Mouse (Mus musculus) kidney, postnatal 14 days (tissue): ENCODE measurements around the gene Csf1.

Experiments
- DNase-seq: peaks from one replicate; pipeline ENCODE4 v3.0.0; 2022; ENCODE audit warnings: mixed read lengths

Gene Csf1

GRCm38 (mm10) chr3:107759929-107760581 lies at the start of gene Csf1:
Gene Csf1 (minus strand): TSS chr3:107760469.
- DNase-seq: peak; percentile 89

GRCm38 (mm10) chr3:107808013-107808750 lies 47.9 kb upstream of the Csf1 start:
- DNase-seq: peak; percentile 65

GRCm38 (mm10) chr3:107807386-107807974 lies 47.2 kb upstream of the Csf1 start:
- peak; percentile 30 for DNase-seq

GRCm38 (mm10) chr3:107806916-107807315 lies 46.6 kb upstream of the Csf1 start:
- no peak for DNase-seq

- no peak for DNase-seq
Measured at GRCm38 (mm10) chr3:107804799-107805198, 44.5 kb upstream of the Csf1 start.

GRCm38 (mm10) chr3:107802185-107802946 lies 42.1 kb upstream of the Csf1 start:
- no peak for DNase-seq

- no peak for DNase-seq
Measured at GRCm38 (mm10) chr3:107798946-107799345, 38.7 kb upstream of the Csf1 start.

GRCm38 (mm10) chr3:107796191-107796983 lies 36.1 kb upstream of the Csf1 start:
- DNase-seq: no peak

GRCm38 (mm10) chr3:107794890-107795289 lies 34.6 kb upstream of the Csf1 start:
- no peak for DNase-seq

GRCm38 (mm10) chr3:107793300-107794201 lies 33.3 kb upstream of the Csf1 start:
- DNase-seq: peak; percentile 77

- DNase-seq: no peak
Measured at GRCm38 (mm10) chr3:107792736-107793135, 32.5 kb upstream of the Csf1 start.

- no peak for DNase-seq
Measured at GRCm38 (mm10) chr3:107790766-107791303, 30.6 kb upstream of the Csf1 start.

- DNase-seq: no peak
Measured at GRCm38 (mm10) chr3:107790227-107790626, 30.0 kb upstream of the Csf1 start.

GRCm38 (mm10) chr3:107788885-107789284 lies 28.6 kb upstream of the Csf1 start:
- DNase-seq: no peak

- DNase-seq: no peak
Measured at GRCm38 (mm10) chr3:107787613-107788501, 27.6 kb upstream of the Csf1 start.

GRCm38 (mm10) chr3:107786980-107787612 lies 26.8 kb upstream of the Csf1 start:
- peak; percentile 66 for DNase-seq

GRCm38 (mm10) chr3:107786344-107786743 lies 26.1 kb upstream of the Csf1 start:
- no peak for DNase-seq

- DNase-seq: no peak
Measured at GRCm38 (mm10) chr3:107785546-107785945, 25.3 kb upstream of the Csf1 start.

- no peak for DNase-seq
Measured at GRCm38 (mm10) chr3:107783315-107783714, 23.0 kb upstream of the Csf1 start.
